Mouse (Mus musculus): Measurements from ENCODE around the gene Tmx1. TPM values are rescaled to one million over a fixed set of nuclear protein-coding genes. Genes with fewer than 3 reads are reported as not detected.
A peak's percentile ranks its signal among the peaks of the same experiment; 100 is the strongest.

The Tmx1 gene
- 93.4 and 108 TPM in 2 replicates for polyA plus RNA-seq (2015; fragmentation: Nextera tagmentation; extraction: Ambion mirVana)

DNA sequence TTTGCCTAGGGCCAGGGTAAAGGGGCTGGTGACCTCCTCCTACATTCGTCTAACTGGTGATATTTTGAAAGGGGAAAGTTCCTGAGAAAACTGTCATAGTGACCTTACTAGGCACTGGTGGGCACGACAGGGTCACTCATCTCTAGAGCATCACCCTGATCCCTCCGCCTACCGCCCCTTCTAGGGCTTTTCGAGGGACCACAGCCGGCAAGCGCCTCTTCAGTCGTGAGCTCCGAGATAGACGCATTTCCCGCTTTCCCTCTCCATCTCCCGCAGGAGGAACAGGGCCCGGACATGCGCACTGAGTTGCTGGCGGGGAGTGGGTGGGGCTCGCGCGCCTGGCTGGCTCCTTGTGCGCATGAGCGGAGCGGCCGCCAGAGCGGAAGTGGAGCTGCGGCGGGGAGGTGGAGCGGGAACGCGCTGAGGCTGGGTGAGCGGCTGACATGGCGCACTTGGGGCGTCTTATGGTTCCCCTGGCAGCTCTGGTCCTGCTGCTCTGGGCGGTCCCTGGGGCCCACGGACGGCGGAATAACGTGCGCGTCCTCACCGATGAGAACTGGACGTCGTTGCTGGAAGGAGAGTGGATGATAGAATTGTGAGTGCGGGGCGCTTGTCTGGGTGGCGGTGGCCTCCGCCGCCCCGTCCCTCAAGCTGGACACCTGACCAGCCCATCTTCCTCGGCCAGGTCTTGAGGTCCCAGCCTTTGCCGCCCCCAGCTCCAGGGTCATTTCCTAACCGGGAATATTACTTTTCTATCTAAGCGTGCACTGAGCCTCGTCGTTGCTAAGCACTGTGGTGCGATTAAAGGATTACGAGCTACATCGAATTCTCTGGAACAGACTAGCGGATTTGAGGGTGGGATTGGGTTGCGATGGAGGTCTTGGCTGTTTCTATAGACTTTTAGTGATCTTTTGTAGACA is at the start of gene Tmx1:
Gene Tmx1 (plus strand): TSS at position 370 of the 920 bp plus-strand sequence.
- Histone ChIP-seq H3K9me3 (replicated peaks; ENCODE audit: low read length) (no peaks in the 10 kb centered on the region), H3K4me1 (replicated peaks; ENCODE audit: insufficient read depth, low read length) (0 out of 2 replicates have a peak, but pooled peaks cover 9% of the 10 kb centered on the region), H3K36me3 (ENCODE audit: insufficient read depth, low read length) (peaks cover 7% of the 10 kb centered on the region; the same call in 1 of the 2 replicates), H3K9ac (ENCODE audit: low read depth, low read length) (peak within 1 kb of the TSS; percentile 82), H3K27me3 (ENCODE audit: insufficient read depth, low read length) (no peaks in the 10 kb centered on the region), H3K27ac (peak within 1 kb of the TSS; percentile 67), H3K4me2 (ENCODE audit: low read length) (peak within 1 kb of the TSS; percentile 67), H3K4me3 (replicated peaks; ENCODE audit: low read depth, low read length) (peak within 1 kb of the TSS; percentile 58)
- DNase-seq (ENCODE audit: low spot score) (peak; percentile 98), ATAC-seq (replicated peaks; ENCODE audit: low FRiP score, low read depth) (peak; percentile 98)
- WGBS: under 1% methylated on average over 55 of the region's 58 CpGs
- TF ChIP-seq CTCF (IDR thresholded peaks at IDR 0.05; ENCODE audit: low read depth): no peak

DNA sequence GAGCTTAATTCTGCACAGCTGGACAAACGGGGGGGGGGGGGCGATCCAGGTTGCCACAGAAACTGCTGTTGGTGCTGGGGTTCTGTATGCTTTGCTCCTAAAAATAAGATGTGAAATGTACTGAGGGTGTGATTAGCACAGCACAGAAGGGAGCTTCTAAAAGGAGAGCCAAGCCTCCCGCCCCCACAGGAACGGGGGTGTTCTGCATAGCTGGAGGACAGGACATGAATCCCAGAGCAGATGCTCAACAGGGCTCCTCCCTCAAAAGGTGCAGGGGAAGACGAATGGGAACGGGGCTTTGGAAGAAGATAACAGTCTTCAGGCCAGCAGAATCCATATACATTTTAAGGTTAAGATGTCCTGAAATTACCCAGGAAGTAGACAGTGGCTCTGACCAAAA is 48.6 kb upstream of the Tmx1 start:
- no peak for DNase-seq (ENCODE audit: low spot score)
- ATAC-seq (replicated peaks; ENCODE audit: low FRiP score, low read depth): no peak
- Histone ChIP-seq H3K4me3 (replicated peaks; ENCODE audit: low read depth, low read length) (no peak overlapping the region), H3K9me3 (replicated peaks; ENCODE audit: low read length) (no peaks in the 10 kb centered on the region), H3K9ac (ENCODE audit: low read depth, low read length) (no peak overlapping the region), H3K36me3 (ENCODE audit: insufficient read depth, low read length) (no peaks in the 10 kb centered on the region), H3K27ac (no peak overlapping the region), H3K27me3 (ENCODE audit: insufficient read depth, low read length) (no peaks in the 10 kb centered on the region), H3K4me1 (replicated peaks; ENCODE audit: insufficient read depth, low read length) (no peaks in the 10 kb centered on the region), H3K4me2 (ENCODE audit: low read length) (no peak overlapping the region)
- 61% methylated on average over 6 of the region's 6 CpGs for WGBS
- TF ChIP-seq CTCF (IDR thresholded peaks at IDR 0.05; ENCODE audit: low read depth): no peak

DNA sequence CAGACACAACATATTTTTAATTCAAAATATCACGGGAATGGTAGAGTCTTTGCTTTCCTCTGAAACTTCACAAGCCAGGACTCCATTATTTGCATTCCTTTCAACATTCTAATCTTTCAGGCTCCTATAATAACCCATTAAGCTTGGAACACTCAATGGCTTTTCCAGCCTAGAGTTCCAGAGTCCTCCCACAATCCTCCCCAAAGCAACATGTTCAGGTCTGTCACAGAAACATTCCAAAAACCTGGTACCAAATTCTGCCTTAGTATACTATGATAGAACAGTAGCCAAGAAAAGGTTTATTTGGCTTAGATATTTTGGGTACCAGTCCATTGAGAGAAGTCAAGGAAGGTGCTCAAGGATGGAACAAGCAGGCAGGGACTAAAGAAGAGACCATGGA is 44.5 kb upstream of the Tmx1 start:
- Histone ChIP-seq H3K4me3 (replicated peaks; ENCODE audit: low read depth, low read length) (no peak overlapping the region), H3K4me1 (replicated peaks; ENCODE audit: insufficient read depth, low read length) (no peaks in the 10 kb centered on the region), H3K4me2 (ENCODE audit: low read length) (no peak overlapping the region), H3K27me3 (ENCODE audit: insufficient read depth, low read length) (no peaks in the 10 kb centered on the region), H3K9ac (ENCODE audit: low read depth, low read length) (no peak overlapping the region), H3K27ac (no peak overlapping the region), H3K9me3 (replicated peaks; ENCODE audit: low read length) (no peaks in the 10 kb centered on the region), H3K36me3 (ENCODE audit: insufficient read depth, low read length) (no peaks in the 10 kb centered on the region)
- ATAC-seq (replicated peaks; ENCODE audit: low FRiP score, low read depth) (no peak), DNase-seq (ENCODE audit: low spot score) (no peak)
- TF ChIP-seq CTCF (IDR thresholded peaks at IDR 0.05; ENCODE audit: low read depth): no peak
- WGBS: 61% methylated on average over 1 of the region's 1 CpGs

DNA sequence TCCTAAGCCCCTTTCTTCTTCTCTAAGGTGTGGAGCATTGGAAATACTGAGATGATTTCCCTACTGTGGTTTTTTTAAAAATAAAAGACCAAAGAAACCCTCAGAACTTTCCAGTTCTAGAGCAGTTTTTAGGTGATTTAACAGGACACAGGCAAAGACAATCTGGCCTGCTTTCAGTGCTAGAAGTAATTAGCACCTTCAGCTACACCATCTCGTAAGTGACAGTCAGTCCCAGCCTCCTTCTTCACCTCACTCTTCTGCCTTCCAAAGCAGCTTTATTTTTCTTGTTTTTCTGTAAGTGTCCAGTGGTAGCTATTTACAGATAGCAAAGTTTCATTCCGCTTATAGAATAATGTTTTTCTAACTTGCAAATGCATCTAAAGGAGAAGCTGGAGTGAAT is 43.3 kb upstream of the Tmx1 start:
- no peak overlapping the region for H3K27ac ChIP-seq
- no peaks in the 10 kb centered on the region for H3K4me1 ChIP-seq (replicated peaks; ENCODE audit: insufficient read depth, low read length)
- H3K9ac ChIP-seq (ENCODE audit: low read depth, low read length): no peak overlapping the region
- H3K4me3 ChIP-seq (replicated peaks; ENCODE audit: low read depth, low read length): no peak overlapping the region
- no peaks in the 10 kb centered on the region for H3K36me3 ChIP-seq (ENCODE audit: insufficient read depth, low read length)
- H3K27me3 ChIP-seq (ENCODE audit: insufficient read depth, low read length): no peaks in the 10 kb centered on the region
- no peak for TF ChIP-seq CTCF (IDR thresholded peaks at IDR 0.05; ENCODE audit: low read depth)
- WGBS: 81% methylated on average over 2 of the region's 2 CpGs
- DNase-seq (ENCODE audit: low spot score): no peak
- H3K4me2 ChIP-seq (ENCODE audit: low read length): no peak overlapping the region
- no peak for ATAC-seq (replicated peaks; ENCODE audit: low FRiP score, low read depth)
- H3K9me3 ChIP-seq (replicated peaks; ENCODE audit: low read length): no peaks in the 10 kb centered on the region

DNA sequence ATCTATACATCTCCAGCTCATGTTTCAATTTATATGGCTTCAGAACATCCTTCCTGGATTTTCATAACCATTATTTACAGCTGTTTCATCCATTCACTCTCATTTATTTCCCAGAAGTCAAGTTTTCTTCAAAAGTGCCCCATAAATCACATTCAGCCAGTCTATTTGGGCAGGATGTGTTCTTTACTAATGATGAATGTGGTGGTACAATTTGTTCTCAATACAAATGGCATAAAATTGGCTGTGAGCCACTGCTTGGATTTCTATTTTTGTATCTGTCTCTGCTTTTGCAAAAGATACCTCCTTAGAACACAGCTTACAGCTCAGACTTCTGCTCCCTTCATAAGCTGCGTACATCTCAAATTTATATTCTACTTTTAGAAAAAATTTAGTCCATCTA is 32.7 kb upstream of the Tmx1 start:
- Histone ChIP-seq H3K4me1 (replicated peaks; ENCODE audit: insufficient read depth, low read length) (no peaks in the 10 kb centered on the region), H3K9me3 (replicated peaks; ENCODE audit: low read length) (no peaks in the 10 kb centered on the region), H3K4me3 (replicated peaks; ENCODE audit: low read depth, low read length) (no peak overlapping the region), H3K4me2 (ENCODE audit: low read length) (no peak overlapping the region), H3K36me3 (ENCODE audit: insufficient read depth, low read length) (no peaks in the 10 kb centered on the region), H3K9ac (ENCODE audit: low read depth, low read length) (no peak overlapping the region), H3K27me3 (ENCODE audit: insufficient read depth, low read length) (no peaks in the 10 kb centered on the region), H3K27ac (no peak overlapping the region)
- ATAC-seq (replicated peaks; ENCODE audit: low FRiP score, low read depth) (no peak), DNase-seq (ENCODE audit: low spot score) (peak; percentile 6)
- no peak for TF ChIP-seq CTCF (IDR thresholded peaks at IDR 0.05; ENCODE audit: low read depth)
- 81% methylated on average over 1 of the region's 1 CpGs for WGBS

DNA sequence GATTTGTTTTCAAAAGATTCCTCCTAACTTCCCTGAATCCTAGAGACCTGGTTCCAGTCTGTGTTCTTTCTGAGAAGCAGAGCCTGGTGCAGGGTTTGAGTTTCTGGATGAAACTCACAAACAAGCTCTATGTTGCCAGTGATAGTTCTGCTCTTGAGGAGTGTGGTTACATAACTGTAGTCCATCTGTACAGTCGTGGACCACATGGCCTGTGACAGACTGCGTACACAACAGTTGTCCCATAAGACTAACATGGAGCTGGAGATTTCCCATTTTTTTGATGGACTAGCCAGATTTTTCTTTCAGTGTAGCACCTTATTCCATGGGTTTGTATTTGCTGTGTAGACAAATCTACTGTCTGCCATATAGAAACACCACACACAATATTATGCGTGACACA is 31.9 kb upstream of the Tmx1 start:
- no peak overlapping the region for H3K4me3 ChIP-seq (replicated peaks; ENCODE audit: low read depth, low read length)
- H3K4me1 ChIP-seq (replicated peaks; ENCODE audit: insufficient read depth, low read length): no peaks in the 10 kb centered on the region
- no peak for DNase-seq (ENCODE audit: low spot score)
- no peak overlapping the region for H3K4me2 ChIP-seq (ENCODE audit: low read length)
- no peaks in the 10 kb centered on the region for H3K9me3 ChIP-seq (replicated peaks; ENCODE audit: low read length)
- no peak overlapping the region for H3K27ac ChIP-seq
- H3K9ac ChIP-seq (ENCODE audit: low read depth, low read length): no peak overlapping the region
- no peaks in the 10 kb centered on the region for H3K27me3 ChIP-seq (ENCODE audit: insufficient read depth, low read length)
- 94% methylated on average over 3 of the region's 3 CpGs for WGBS
- no peaks in the 10 kb centered on the region for H3K36me3 ChIP-seq (ENCODE audit: insufficient read depth, low read length)
- ATAC-seq (replicated peaks; ENCODE audit: low FRiP score, low read depth): no peak
- TF ChIP-seq CTCF (IDR thresholded peaks at IDR 0.05; ENCODE audit: low read depth): no peak
